Mouse (Mus musculus) small intestine, adult 2 months (tissue): ENCODE measurements around the gene Dnah7a.

Experiments
- CTCF ChIP-seq: fragments of 200-500 bp; IDR thresholded peaks from 2 replicates; pipeline ENCODE4 v1.5.1; 2012; ENCODE audit warnings: low read depth, mild to moderate bottlenecking, control low read depth, inconsistent platforms, low read length, moderate library complexity, mixed read lengths; ENCODE audit not compliant: insufficient replicate concordance, insufficient read length; ENCODE audit errors: extremely low read depth
- POLR2A ChIP-seq: fragments of 200-500 bp; IDR thresholded peaks from 2 replicates; pipeline ENCODE4 v1.6.1; 2012; ENCODE audit warnings: low read depth, mild to moderate bottlenecking, control low read depth, inconsistent platforms, low read length, moderate library complexity

DNA sequence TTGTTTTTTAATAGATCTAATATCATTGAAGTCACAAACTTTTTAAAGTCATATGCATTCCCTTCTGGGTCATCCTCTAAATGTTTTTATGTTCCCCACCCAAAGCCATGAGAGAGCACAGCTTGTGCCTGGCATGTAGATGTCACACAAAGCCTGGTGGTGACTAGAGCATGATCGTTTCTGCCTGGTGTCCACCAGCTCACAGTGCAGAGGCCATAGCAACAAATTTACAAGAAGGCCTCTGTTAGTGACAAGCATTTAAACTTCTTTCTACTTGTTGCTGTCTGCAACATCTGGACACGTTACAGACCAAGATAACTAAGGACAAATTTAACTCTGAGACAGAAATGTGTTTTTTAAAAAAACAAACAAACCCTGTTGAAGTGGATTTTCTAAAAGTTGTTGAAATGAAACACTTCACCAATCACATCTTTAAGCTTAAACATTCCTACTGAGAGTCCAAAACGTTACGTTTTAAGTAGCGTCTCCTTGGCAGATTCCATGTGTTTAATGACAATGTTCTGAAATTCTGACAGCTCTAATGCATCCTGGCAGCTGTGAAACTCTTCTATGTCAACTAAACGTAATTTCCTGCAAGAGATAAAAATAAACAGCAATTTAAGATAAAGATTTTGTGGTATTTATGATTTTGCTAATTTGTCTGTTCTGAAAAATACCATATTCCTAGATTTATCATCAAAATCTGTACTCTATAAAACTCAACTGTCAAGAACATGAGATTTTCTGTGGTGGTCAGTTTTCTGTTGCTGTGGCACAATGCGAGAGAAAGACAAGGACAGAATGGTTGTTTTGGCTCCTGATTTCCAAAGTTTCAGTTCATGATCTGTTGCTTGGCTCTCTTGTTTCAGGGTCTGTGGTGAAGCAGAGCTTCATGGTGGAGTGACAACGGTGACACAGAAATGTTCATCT, 66.5 kb downstream of the Dnah7a start:
- TF ChIP-seq CTCF (no peak), POLR2A (no peak)
